Comparison of ENCODE assay signal across 21 mouse cellular contexts in genomic region chr7:134001581-134001980, GRCm38 (mm10).
DNase-seq lines count a peak whose midpoint lies in the region; ATAC-seq and TF ChIP-seq lines count a peak whose summit lies in the region.
"Had no signal": no experiment of that assay in that cellular context is flagged by ENCODE, and none has a peak within 500 bp of the region (broad histone marks: within the 10 kb centered on the region; RNA-seq: fewer than 3 reads in every experiment).

No protein-coding gene starts in this region.

- no peak for TF ChIP-seq CTCF in lung, postnatal 0 days (IDR thresholded peaks at IDR 0.05)
- no peak for TF ChIP-seq CTCF in embryonic fibroblast, embryonic 13.5 days (IDR thresholded peaks at IDR 0.05; ENCODE audit: borderline replicate concordance, insufficient read depth, low read length)

- no peak for TF ChIP-seq POLR2A in embryonic fibroblast, embryonic 13.5 days (IDR thresholded peaks at IDR 0.05; ENCODE audit: low read depth, low read length)

- no peak for ATAC-seq in lung, postnatal 0 days
- ATAC-seq in inflammation-experienced regulatory T-cells, adult 6 months, result no peak
- ATAC-seq: forebrain, embryonic 13.5 days; forebrain, postnatal 0 days; intestine, embryonic 16.5 days had no signal

- H3K27ac ChIP-seq in lung, postnatal 0 days (ENCODE audit: low read length), result no peak overlapping the region
- H3K27ac ChIP-seq in embryonic fibroblast, embryonic 13.5 days (ENCODE audit: insufficient read depth, low read length), result peak overlapping the region; percentile 78; the same call in 1 of the 2 replicates
- H3K27ac ChIP-seq: embryonic facial prominence, embryonic 12.5 days; forebrain, embryonic 13.5 days; heart, adult 2 months; heart, embryonic 15.5 days; hindbrain, embryonic 10.5 days; hindbrain, embryonic 14.5 days had no signal

- no peaks in the 10 kb centered on the region for H3K27me3 ChIP-seq in lung, postnatal 0 days (replicated peaks; ENCODE audit: insufficient read depth, low read length)
- H3K27me3 ChIP-seq: embryonic facial prominence, embryonic 12.5 days; forebrain, embryonic 13.5 days; heart, embryonic 15.5 days had no signal

- H3K4me3 ChIP-seq in lung, postnatal 0 days (ENCODE audit: low read depth, low read length), result no peak overlapping the region
- no peak overlapping the region for H3K4me3 ChIP-seq in embryonic fibroblast, embryonic 13.5 days (ENCODE audit: insufficient read depth, low read length)
- H3K4me3 ChIP-seq: embryonic facial prominence, embryonic 12.5 days; forebrain, embryonic 13.5 days; heart, adult 2 months; heart, embryonic 15.5 days; hindbrain, embryonic 10.5 days had no signal

- intact Hi-C loops in left cerebral cortex, postnatal 4 days (cut with DNase I), result no loop called here

- no peak overlapping the region for H3K9ac ChIP-seq in lung, postnatal 0 days (replicated peaks; ENCODE audit: low read depth)
- H3K9ac ChIP-seq: embryonic facial prominence, embryonic 12.5 days; forebrain, embryonic 13.5 days; forebrain, postnatal 0 days; heart, embryonic 15.5 days; hindbrain, embryonic 14.5 days had no signal

- 0 out of 2 replicates have a peak, but pooled peaks cover 4% of the 10 kb centered on the region for H3K9me3 ChIP-seq in lung, postnatal 0 days (ENCODE audit: low read length)
- H3K9me3 ChIP-seq: heart, embryonic 15.5 days had no signal

- TF ChIP-seq EP300 in lung, postnatal 0 days (IDR thresholded peaks at IDR 0.05), result no peak

- WGBS in lung, postnatal 0 days, result 88% methylated on average over 4 of the region's 4 CpGs

- DNase-seq in lung, postnatal 0 days (ENCODE audit: low spot score), result peak; percentile 20
- no peak for DNase-seq in lung, postnatal 10 days
- peak; percentile 80 for DNase-seq in Muller cell, postnatal 12 days (ENCODE audit: inconsistent ontology term)
- DNase-seq in left cerebral cortex, postnatal 4 days, result no peak
- DNase-seq: cerebellum, adult 11-12 months; cerebellum, adult 9-10 months; cerebellum, postnatal 25 days; forebrain, postnatal 0 days; gastrocnemius, postnatal 14 days; heart, adult 2 months; heart, postnatal 14 days; kidney, adult 8-10 months had no signal

- no peaks in the 10 kb centered on the region for H3K36me3 ChIP-seq in lung, postnatal 0 days (ENCODE audit: insufficient read depth, low read length)
- H3K36me3 ChIP-seq: embryonic facial prominence, embryonic 12.5 days; heart, embryonic 15.5 days; hindbrain, embryonic 10.5 days had no signal

- no peak overlapping the region for H3K4me2 ChIP-seq in lung, postnatal 0 days (replicated peaks; ENCODE audit: low read depth, low read length)
- H3K4me2 ChIP-seq: embryonic facial prominence, embryonic 12.5 days; forebrain, embryonic 13.5 days; heart, embryonic 11.5 days; heart, embryonic 15.5 days; hindbrain, embryonic 14.5 days had no signal

- H3K4me1 ChIP-seq in lung, postnatal 0 days (ENCODE audit: insufficient read depth, low read depth, low read length), result no peaks in the 10 kb centered on the region
- H3K4me1 ChIP-seq in embryonic fibroblast, embryonic 13.5 days (ENCODE audit: control insufficient read depth, insufficient read depth, low read length), result no peaks in the 10 kb centered on the region
- H3K4me1 ChIP-seq: embryonic facial prominence, embryonic 12.5 days; forebrain, embryonic 13.5 days; heart, embryonic 15.5 days; hindbrain, embryonic 10.5 days had no signal

Comparison
In these comparisons a context has a peak if more than half of its experiments do, and no peak if none do; other contexts are left out.
1. DNase-seq: peak in lung, postnatal 0 days (single experiment) and Muller cell, postnatal 12 days (single experiment); none in lung, postnatal 10 days (single experiment) and left cerebral cortex, postnatal 4 days (single experiment).